19 mouse cellular contexts compared by ENCODE assay signal in genomic region chrX:67092395-67092794, GRCm38 (mm10).
"Had no signal": no experiment of that assay in that cellular context is flagged by ENCODE, and none has a peak within 500 bp of the region (broad histone marks: within the 10 kb centered on the region; RNA-seq: fewer than 3 reads in every experiment).

No protein-coding gene starts in this region.

- H3K4me3 ChIP-seq: limb, embryonic 12.5 days; limb, embryonic 15.5 days; midbrain, embryonic 10.5 days; myocyte; neural tube, embryonic 13.5 days had no signal

- H3K4me2 ChIP-seq: limb, embryonic 12.5 days; limb, embryonic 15.5 days; liver, embryonic 11.5 days; lung, embryonic 14.5 days; neural tube, embryonic 13.5 days had no signal

- H3K27ac ChIP-seq: limb, embryonic 12.5 days; limb, embryonic 15.5 days; liver, embryonic 14.5 days; macrophage; midbrain, embryonic 10.5 days; neural tube, embryonic 13.5 days had no signal

- ATAC-seq: liver, postnatal 0 days; lung, postnatal 0 days had no signal

- H3K36me3 ChIP-seq: limb, embryonic 12.5 days; limb, embryonic 15.5 days; midbrain, embryonic 10.5 days; neural tube, embryonic 13.5 days had no signal

- H3K27me3 ChIP-seq: limb, embryonic 12.5 days; limb, embryonic 15.5 days; neural tube, embryonic 13.5 days had no signal

- H3K4me1 ChIP-seq: limb, embryonic 12.5 days; limb, embryonic 15.5 days; midbrain, embryonic 10.5 days; neural tube, embryonic 13.5 days had no signal

- DNase-seq: kidney, adult 9 months; kidney, postnatal 14 days; kidney, postnatal 4 days; left cerebral cortex, postnatal 4 days; liver, postnatal 0 days; lung, embryonic 14.5 days; retina, postnatal 1 day; right cerebral cortex, postnatal 25 days; thymus, adult 18-20 months; thymus, postnatal 36 days had no signal

- H3K9ac ChIP-seq: limb, embryonic 12.5 days; limb, embryonic 15.5 days; liver, embryonic 14.5 days; liver, postnatal 0 days; lung, embryonic 14.5 days; neural tube, embryonic 13.5 days had no signal

- H3K9me3 ChIP-seq: limb, embryonic 12.5 days; limb, embryonic 15.5 days; midbrain, embryonic 10.5 days; neural tube, embryonic 13.5 days had no signal
